Mouse (Mus musculus) ovary, postnatal 14 days (tissue): Measurements from ENCODE around the gene Maml3.

ENCODE experiments used
- DNase-seq: peaks from one replicate; pipeline ENCODE4 v3.0.0; 2022; ENCODE audit warnings: low spot score

The Maml3 gene

GRCm38 (mm10) chr3:51661880-51662550 lies 442.9 kb downstream of the Maml3 start:
- no peak for DNase-seq

- no peak for DNase-seq
These were observed 443.5 kb downstream of the Maml3 start for GRCm38 (mm10) chr3:51661376-51661775.

- no peak for DNase-seq
These were observed 444.0 kb downstream of the Maml3 start for GRCm38 (mm10) chr3:51660821-51661276.

- no peak for DNase-seq
These were observed 444.8 kb downstream of the Maml3 start, which contains the start of gene Mgst2 for GRCm38 (mm10) chr3:51660060-51660459. Gene Mgst2 (plus strand): TSS chr3:51660360.

GRCm38 (mm10) chr3:51659415-51659814 lies 445.5 kb downstream of the Maml3 start:
- DNase-seq: no peak

- no peak for DNase-seq
These were observed 450.4 kb downstream of the Maml3 start for GRCm38 (mm10) chr3:51654303-51655055.

- peak; percentile 30 for DNase-seq
These were observed 452.2 kb downstream of the Maml3 start for GRCm38 (mm10) chr3:51652701-51653100.

- peak; percentile 76 for DNase-seq
These were observed 452.6 kb downstream of the Maml3 start for GRCm38 (mm10) chr3:51652292-51652691.

- no peak for DNase-seq
These were observed 453.7 kb downstream of the Maml3 start for GRCm38 (mm10) chr3:51651149-51651548.

GRCm38 (mm10) chr3:51649986-51650385 lies 454.9 kb downstream of the Maml3 start:
- no peak for DNase-seq

- no peak for DNase-seq
These were observed 455.4 kb downstream of the Maml3 start for GRCm38 (mm10) chr3:51649426-51649825.

GRCm38 (mm10) chr3:51648037-51648664 lies 456.7 kb downstream of the Maml3 start:
- DNase-seq: peak; percentile 75

- no peak for DNase-seq
These were observed 457.5 kb downstream of the Maml3 start for GRCm38 (mm10) chr3:51647356-51647755.

GRCm38 (mm10) chr3:51646301-51646700 lies 458.6 kb downstream of the Maml3 start:
- DNase-seq: no peak

GRCm38 (mm10) chr3:51645484-51645883 lies 459.4 kb downstream of the Maml3 start:
- DNase-seq: no peak

GRCm38 (mm10) chr3:51638260-51638659 lies 466.6 kb downstream of the Maml3 start:
- no peak for DNase-seq

GRCm38 (mm10) chr3:51637326-51637725 lies 467.6 kb downstream of the Maml3 start:
- no peak for DNase-seq

- no peak for DNase-seq
These were observed 468.2 kb downstream of the Maml3 start for GRCm38 (mm10) chr3:51636700-51637099.

GRCm38 (mm10) chr3:51635960-51636359 lies 468.9 kb downstream of the Maml3 start:
- DNase-seq: no peak
